Mouse (Mus musculus): ENCODE results near the gene Lsamp.

- TF ChIP-seq ZNF384 (IDR thresholded peaks at IDR 0.05; ENCODE audit: low read depth, low read length), result no peak
- TF ChIP-seq MAFK (IDR thresholded peaks at IDR 0.05; ENCODE audit: insufficient read depth, low read depth, low read length), result no peak
- no peak for TF ChIP-seq ZC3H11A (IDR thresholded peaks at IDR 0.05; ENCODE audit: borderline replicate concordance, low read depth, low read length)
These were observed 250.2 kb downstream of the Lsamp start for GRCm38 (mm10) chr16:40234151-40234895.
